Mouse (Mus musculus): ENCODE data around the gene Sh2b1. TPM values are rescaled to one million over a fixed set of nuclear protein-coding genes. Genes with fewer than 3 reads are reported as not detected.

Gene Sh2b1
- polyA plus RNA-seq, 1 experiment = 95.0 TPM

DNA sequence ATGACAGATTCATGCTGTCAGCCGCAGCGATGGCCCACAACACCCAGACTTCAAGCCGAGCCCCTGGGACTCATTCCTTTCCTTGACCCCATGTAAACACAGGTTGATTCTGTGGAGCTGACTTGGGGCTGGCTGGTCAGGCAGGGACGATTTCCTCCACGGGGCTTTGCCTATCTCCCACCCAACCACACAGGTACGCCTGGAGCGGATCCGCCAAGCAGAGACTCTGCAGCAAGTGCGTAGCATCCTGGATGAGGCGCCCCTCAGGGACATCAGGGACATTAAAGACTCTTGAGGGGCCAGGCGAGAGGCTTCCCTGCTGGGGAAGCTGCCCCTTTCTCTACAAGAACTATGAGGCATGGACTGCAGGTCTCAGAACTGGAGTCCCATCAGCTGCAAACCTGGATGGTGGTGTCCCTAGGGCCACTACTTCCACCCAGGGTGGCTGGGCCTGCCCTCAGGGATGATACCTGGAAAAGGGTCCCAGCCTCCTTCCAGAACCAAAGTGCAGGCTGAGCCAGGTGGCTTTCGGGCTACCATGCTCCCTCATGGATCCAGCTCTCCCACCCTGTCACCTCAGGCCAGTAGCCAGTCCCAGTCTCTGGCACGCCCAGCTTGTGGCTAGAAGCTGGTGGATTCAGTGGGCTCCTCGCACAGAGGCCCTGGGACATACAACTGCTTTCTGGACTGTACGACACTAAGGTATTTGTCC lies 30.0 kb downstream of the Sh2b1 start:
- no peak overlapping the region for H3K4me3 ChIP-seq (replicated peaks; ENCODE audit: control insufficient read depth, low read depth, low read length)
- peaks cover 2% of the 10 kb centered on the region; the same call in 1 of the 2 replicates for H3K4me1 ChIP-seq (ENCODE audit: control insufficient read depth, insufficient read depth, low read length)
- 89% methylated on average over 15 of the region's 15 CpGs for WGBS
- H3K27ac ChIP-seq (ENCODE audit: control insufficient read depth, insufficient read depth, low read depth, low read length, poor library complexity) = no peak overlapping the region
- TF ChIP-seq CTCF (IDR thresholded peaks at IDR 0.05; ENCODE audit: control insufficient read depth, insufficient read depth, low read length) (no peak), POLR2A (IDR thresholded peaks at IDR 0.05; ENCODE audit: borderline replicate concordance, control insufficient read depth, low read depth, low read length) (no peak)

DNA sequence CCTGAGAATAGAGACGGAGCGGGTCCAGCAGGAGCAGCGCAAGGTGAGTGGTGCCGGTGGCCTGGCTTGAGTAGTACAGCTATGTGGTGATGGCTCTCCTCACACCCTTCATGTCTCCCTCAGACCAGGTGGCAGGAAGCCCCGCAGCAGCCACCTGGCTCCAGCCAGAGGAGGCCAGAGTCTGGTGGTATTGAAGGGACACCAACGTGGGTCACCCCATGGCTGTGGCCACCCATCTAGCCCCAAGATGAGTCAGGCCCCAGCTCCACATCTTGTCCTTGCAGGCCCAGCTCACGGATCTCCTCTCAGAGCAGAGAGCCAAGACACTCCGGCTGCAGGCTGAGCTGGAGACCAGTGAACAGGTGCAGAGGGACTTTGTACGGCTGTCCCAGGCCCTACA lies 30.7 kb downstream of the Sh2b1 start:
- no peak overlapping the region for H3K4me3 ChIP-seq (replicated peaks; ENCODE audit: control insufficient read depth, low read depth, low read length)
- H3K4me1 ChIP-seq (ENCODE audit: control insufficient read depth, insufficient read depth, low read length) = peaks cover 2% of the 10 kb centered on the region; the same call in 1 of the 2 replicates
- TF ChIP-seq CTCF (IDR thresholded peaks at IDR 0.05; ENCODE audit: control insufficient read depth, insufficient read depth, low read length) = no peak
- 0 out of 2 replicates have a peak, but pooled peaks have one; percentile 15 for TF ChIP-seq POLR2A (IDR thresholded peaks at IDR 0.05; ENCODE audit: borderline replicate concordance, control insufficient read depth, low read depth, low read length)
- no peak overlapping the region for H3K27ac ChIP-seq (ENCODE audit: control insufficient read depth, insufficient read depth, low read depth, low read length, poor library complexity)
- WGBS = 87% methylated on average over 9 of the region's 9 CpGs

DNA sequence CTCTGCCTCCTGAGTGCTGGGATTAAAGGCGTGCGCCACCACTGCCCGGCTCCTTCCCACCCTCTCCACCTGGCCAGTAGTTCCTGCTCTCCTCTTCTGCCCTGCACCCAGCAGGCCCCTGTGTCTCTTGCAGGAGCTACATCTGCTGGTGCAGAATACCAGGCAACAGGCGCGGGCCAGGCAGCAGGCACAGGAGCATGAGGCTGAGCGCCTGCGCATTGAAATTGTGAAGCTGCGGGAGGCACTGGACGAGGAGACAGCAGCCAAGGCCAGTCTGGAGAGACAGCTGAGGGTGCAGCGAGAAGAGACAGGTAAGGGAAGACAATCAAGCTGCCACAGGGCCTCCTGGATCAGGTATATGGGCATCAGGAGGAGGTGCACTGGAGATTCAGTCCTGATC lies 31.2 kb downstream of the Sh2b1 start:
- Histone ChIP-seq H3K4me3 (replicated peaks; ENCODE audit: control insufficient read depth, low read depth, low read length) (no peak overlapping the region), H3K27ac (ENCODE audit: control insufficient read depth, insufficient read depth, low read depth, low read length, poor library complexity) (no peak overlapping the region), H3K4me1 (ENCODE audit: control insufficient read depth, insufficient read depth, low read length) (peaks cover 2% of the 10 kb centered on the region; the same call in 1 of the 2 replicates)
- TF ChIP-seq CTCF (IDR thresholded peaks at IDR 0.05; ENCODE audit: control insufficient read depth, insufficient read depth, low read length) (no peak), POLR2A (IDR thresholded peaks at IDR 0.05; ENCODE audit: borderline replicate concordance, control insufficient read depth, low read depth, low read length) (no peak)
- WGBS = 93% methylated on average over 10 of the region's 10 CpGs

DNA sequence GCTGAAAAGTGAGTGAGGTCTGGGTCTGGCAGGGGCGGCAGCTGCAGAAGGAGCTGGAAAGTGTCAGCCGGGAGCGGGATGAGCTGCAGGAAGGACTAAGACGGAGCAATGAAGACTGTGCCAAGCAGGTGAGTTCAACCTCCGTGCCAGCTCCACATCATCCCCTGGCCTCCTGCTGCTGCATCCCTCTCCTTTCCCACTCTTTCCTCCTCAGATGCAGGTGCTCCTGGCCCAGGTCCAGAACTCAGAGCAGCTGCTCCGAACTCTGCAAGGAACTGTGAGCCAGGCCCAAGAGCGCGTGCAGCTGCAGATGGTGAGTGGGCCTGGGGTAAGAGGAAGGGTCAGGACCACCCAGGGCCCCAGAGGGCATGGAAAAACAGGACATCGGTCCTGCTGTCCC lies 35.1 kb downstream of the Sh2b1 start:
- Histone ChIP-seq H3K27ac (ENCODE audit: control insufficient read depth, insufficient read depth, low read depth, low read length, poor library complexity) (no peak overlapping the region), H3K4me1 (ENCODE audit: control insufficient read depth, insufficient read depth, low read length) (no peaks in the 10 kb centered on the region), H3K4me3 (replicated peaks; ENCODE audit: control insufficient read depth, low read depth, low read length) (no peak overlapping the region)
- WGBS = 90% methylated on average over 9 of the region's 9 CpGs
- TF ChIP-seq POLR2A (IDR thresholded peaks at IDR 0.05; ENCODE audit: borderline replicate concordance, control insufficient read depth, low read depth, low read length) (no peak), CTCF (IDR thresholded peaks at IDR 0.05; ENCODE audit: control insufficient read depth, insufficient read depth, low read length) (no peak)

DNA sequence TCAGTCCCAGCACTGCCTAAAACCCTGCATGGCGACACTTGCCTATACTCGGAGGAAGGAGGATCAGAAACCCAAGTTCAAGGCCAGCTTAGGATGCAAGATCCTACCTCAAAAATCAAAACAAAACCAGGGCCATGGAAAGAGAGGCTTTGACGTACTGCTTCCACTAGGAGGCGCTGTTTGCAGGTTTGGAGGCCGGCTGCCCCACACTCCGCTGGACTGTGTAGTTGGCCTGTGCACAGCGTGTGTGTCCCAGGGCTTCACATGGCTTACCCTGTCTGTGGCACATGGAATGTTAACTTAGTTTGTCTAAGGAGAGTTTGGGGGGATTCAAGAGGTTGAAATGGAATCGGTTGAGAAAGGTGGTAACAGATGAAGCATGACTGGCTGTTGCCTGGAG lies 38.4 kb downstream of the Sh2b1 start:
- no peak overlapping the region for H3K4me3 ChIP-seq (replicated peaks; ENCODE audit: control insufficient read depth, low read depth, low read length)
- WGBS = 21% methylated on average over 8 of the region's 8 CpGs
- no peaks in the 10 kb centered on the region for H3K4me1 ChIP-seq (ENCODE audit: control insufficient read depth, insufficient read depth, low read length)
- TF ChIP-seq POLR2A (IDR thresholded peaks at IDR 0.05; ENCODE audit: borderline replicate concordance, control insufficient read depth, low read depth, low read length) = no peak
- TF ChIP-seq CTCF (IDR thresholded peaks at IDR 0.05; ENCODE audit: control insufficient read depth, insufficient read depth, low read length) = peak; percentile 92
- peak overlapping the region; percentile 1; the same call in 1 of the 2 replicates for H3K27ac ChIP-seq (ENCODE audit: control insufficient read depth, insufficient read depth, low read depth, low read length, poor library complexity)

DNA sequence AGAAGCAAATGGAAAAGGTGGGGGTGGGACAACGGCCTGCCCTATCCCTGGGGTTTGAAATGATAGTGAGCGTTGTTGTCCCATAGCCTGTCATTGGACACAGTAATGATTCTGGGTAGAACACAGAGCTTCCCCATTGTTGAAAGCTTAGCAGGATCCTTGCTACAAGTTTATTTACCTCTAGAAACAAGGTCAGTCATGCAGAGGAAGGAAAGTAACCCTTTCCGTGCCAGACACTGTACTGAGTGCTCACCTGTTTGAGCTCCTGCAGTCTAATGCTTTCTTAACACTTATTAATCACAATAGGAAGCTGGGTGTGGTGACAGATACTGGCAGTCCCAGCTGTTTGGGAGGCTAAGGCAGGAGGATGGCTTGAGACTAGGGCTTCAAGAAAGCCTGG lies 39.4 kb downstream of the Sh2b1 start:
- Histone ChIP-seq H3K4me1 (ENCODE audit: control insufficient read depth, insufficient read depth, low read length) (no peaks in the 10 kb centered on the region), H3K27ac (ENCODE audit: control insufficient read depth, insufficient read depth, low read depth, low read length, poor library complexity) (no peak overlapping the region), H3K4me3 (replicated peaks; ENCODE audit: control insufficient read depth, low read depth, low read length) (no peak overlapping the region)
- no peak for TF ChIP-seq POLR2A (IDR thresholded peaks at IDR 0.05; ENCODE audit: borderline replicate concordance, control insufficient read depth, low read depth, low read length)
- TF ChIP-seq CTCF (IDR thresholded peaks at IDR 0.05; ENCODE audit: control insufficient read depth, insufficient read depth, low read length) = no peak
- 84% methylated on average over 3 of the region's 3 CpGs for WGBS

DNA sequence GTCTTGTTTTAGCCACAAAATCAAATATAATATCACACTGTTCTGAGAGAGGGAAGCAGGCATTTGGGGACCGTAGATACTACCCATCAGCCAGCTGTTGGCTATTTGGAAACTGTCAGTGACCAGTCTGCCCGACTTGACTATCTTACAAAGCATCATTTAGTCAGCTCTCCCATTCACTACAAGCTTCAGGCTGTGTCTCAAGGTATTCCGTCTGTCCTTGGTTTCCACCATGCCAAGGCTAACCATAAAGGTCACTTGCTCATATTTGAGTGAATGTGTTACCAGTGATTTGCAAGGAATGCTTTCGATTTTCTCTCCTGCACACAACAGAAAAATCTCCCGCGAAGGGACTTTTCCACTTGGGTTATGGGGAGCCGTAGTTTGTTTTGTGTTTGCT lies 40.5 kb downstream of the Sh2b1 start:
- 87% methylated on average over 7 of the region's 7 CpGs for WGBS
- Histone ChIP-seq H3K4me1 (ENCODE audit: control insufficient read depth, insufficient read depth, low read length) (peaks cover 1% of the 10 kb centered on the region; the same call in 1 of the 2 replicates), H3K27ac (ENCODE audit: control insufficient read depth, insufficient read depth, low read depth, low read length, poor library complexity) (no peak overlapping the region), H3K4me3 (replicated peaks; ENCODE audit: control insufficient read depth, low read depth, low read length) (no peak overlapping the region)
- no peak for TF ChIP-seq POLR2A (IDR thresholded peaks at IDR 0.05; ENCODE audit: borderline replicate concordance, control insufficient read depth, low read depth, low read length)
- no peak for TF ChIP-seq CTCF (IDR thresholded peaks at IDR 0.05; ENCODE audit: control insufficient read depth, insufficient read depth, low read length)

DNA sequence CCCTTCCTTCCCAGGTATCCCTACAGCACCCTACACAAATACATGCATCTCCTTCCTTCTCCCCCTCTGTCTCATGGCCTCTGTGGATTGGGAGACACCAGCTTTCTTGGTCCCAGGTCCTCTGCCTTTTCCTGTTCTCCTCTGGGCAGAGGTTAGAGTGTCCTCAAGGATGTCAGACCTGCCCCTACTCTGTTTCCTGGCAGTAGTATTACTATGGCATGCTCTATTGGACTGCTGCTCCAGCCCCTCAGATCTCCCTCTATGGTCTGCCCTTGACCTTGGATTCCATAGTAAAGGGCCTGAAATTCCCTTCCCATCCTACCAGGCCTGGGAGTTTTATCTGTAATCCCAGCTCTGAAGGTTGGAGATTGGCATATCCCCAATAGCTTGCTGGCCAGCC lies 45.1 kb downstream of the Sh2b1 start:
- Histone ChIP-seq H3K4me3 (replicated peaks; ENCODE audit: control insufficient read depth, low read depth, low read length) (no peak overlapping the region), H3K4me1 (ENCODE audit: control insufficient read depth, insufficient read depth, low read length) (peaks cover 4% of the 10 kb centered on the region; the same call in 1 of the 2 replicates), H3K27ac (ENCODE audit: control insufficient read depth, insufficient read depth, low read depth, low read length, poor library complexity) (no peak overlapping the region)
- TF ChIP-seq CTCF (IDR thresholded peaks at IDR 0.05; ENCODE audit: control insufficient read depth, insufficient read depth, low read length) (no peak), POLR2A (IDR thresholded peaks at IDR 0.05; ENCODE audit: borderline replicate concordance, control insufficient read depth, low read depth, low read length) (no peak)

All from bone marrow, adult 2 months (tissue).